Mouse (Mus musculus) lung, postnatal 0 days (tissue): Measurements from ENCODE around the gene Gm29666. TPM values are rescaled to one million over a fixed set of nuclear protein-coding genes. Genes with fewer than 3 reads are reported as not detected.

ENCODE experiments used
- ATAC-seq: fragments of 200-750 bp; cut with Nextera tagmentation; 2 replicates; pipeline ENCODE4 v1.8.0; 2017; ENCODE audit warnings: moderate library complexity
- DNase-seq: peaks from one replicate; pipeline ENCODE4 v3.0.0-alpha.2; 2016; ENCODE audit warnings: low spot score
- H3K27ac ChIP-seq: fragments of 300-500 bp; sonication (generic); 2 replicates; pipeline ENCODE4 v1.5.1; 2014; ENCODE audit warnings: antibody characterized with exemption, mild to moderate bottlenecking, low read length, mixed read lengths
- H3K27me3 ChIP-seq: fragments of 300-500 bp; sonication (generic); replicated peaks from 2 replicates; pipeline ENCODE4 v1.6.1; 2014; ENCODE audit warnings: low read length, mixed read lengths; ENCODE audit not compliant: insufficient read depth
- H3K36me3 ChIP-seq: fragments of 300-500 bp; sonication (generic); 2 replicates; pipeline ENCODE4 v1.6.1; 2014; ENCODE audit warnings: low read length, mixed read lengths; ENCODE audit not compliant: insufficient read depth
- H3K4me1 ChIP-seq: fragments of 300-500 bp; sonication (generic); 2 replicates; pipeline ENCODE4 v1.6.1; 2014; ENCODE audit warnings: antibody characterized with exemption, low read depth, low read length, mixed read lengths; ENCODE audit not compliant: insufficient read depth
- H3K4me2 ChIP-seq: fragments of 300-500 bp; sonication (generic); replicated peaks from 2 replicates; pipeline ENCODE4 v1.6.1; 2014; ENCODE audit warnings: low read depth, mild to moderate bottlenecking, low read length, moderate library complexity, mixed read lengths
- H3K4me3 ChIP-seq: fragments of 300-500 bp; sonication (generic); 2 replicates; pipeline ENCODE4 v1.5.1; 2014; ENCODE audit warnings: low read depth, low read length
- H3K9ac ChIP-seq: fragments of 300-500 bp; sonication (generic); replicated peaks from 2 replicates; pipeline ENCODE4 v1.6.1; 2014; ENCODE audit warnings: low read depth, mild to moderate bottlenecking
- H3K9me3 ChIP-seq: fragments of 300-500 bp; sonication (generic); 2 replicates; pipeline ENCODE4 v1.6.1; 2016; ENCODE audit warnings: low read length, mixed read lengths
- CTCF ChIP-seq: IDR thresholded peaks from 2 replicates; pipeline ENCODE4 v1.5.1; 2016; ENCODE audit warnings: antibody characterized with exemption, mild to moderate bottlenecking
- EP300 ChIP-seq: IDR thresholded peaks from 2 replicates; pipeline ENCODE4 v1.6.1; 2016; ENCODE audit warnings: antibody characterized with exemption, mild to moderate bottlenecking, control low read depth
- WGBS: fragments of 180-500 bp; shearing (Covaris S2); extraction: QIAGEN DNeasy Blood & Tissue Kit; methylation state at CpG from one replicate; pipeline ENCODE4 v1.1.7; 2014; 5-methylcytosine and 5-hydroxymethylcytosine counted together
- polyA plus RNA-seq: library from polyadenylated mRNA; unstranded; fragments of >200 nt; fragmentation: Nextera tagmentation; extraction: Ambion mirVana; gene quantifications from 2 replicates; pipeline ENCODE4 v1.2.1, GENCODE M21; 2015

The Gm29666 gene
- polyA plus RNA-seq, 1 experiment from 2014 or later = 0.12 TPM

- DNase-seq = no peak
- Histone ChIP-seq H3K9ac (no peak overlapping the region), H3K27me3 (no peaks in the 10 kb centered on the region), H3K9me3 (no peaks in the 10 kb centered on the region), H3K36me3 (0 out of 2 replicates have a peak, but pooled peaks cover 6% of the 10 kb centered on the region), H3K4me3 (no peak overlapping the region), H3K27ac (no peak overlapping the region), H3K4me1 (no peaks in the 10 kb centered on the region), H3K4me2 (no peak overlapping the region)
- 57% methylated on average over 6 of the region's 6 CpGs for WGBS
- TF ChIP-seq CTCF (no peak), EP300 (no peak)
- ATAC-seq = no peak
Observed at GRCm38 (mm10) chr15:84959891-84960290, 40.1 kb upstream of the Gm29666 start.

GRCm38 (mm10) chr15:84958331-84958730, 38.5 kb upstream of the Gm29666 start:
- H3K9ac ChIP-seq = no peak overlapping the region
- no peak for DNase-seq
- H3K9me3 ChIP-seq = no peaks in the 10 kb centered on the region
- H3K4me2 ChIP-seq = no peak overlapping the region
- no peak for TF ChIP-seq EP300
- TF ChIP-seq CTCF = no peak
- H3K4me1 ChIP-seq = no peaks in the 10 kb centered on the region
- no peaks in the 10 kb centered on the region for H3K27me3 ChIP-seq
- WGBS = 86% methylated on average over 3 of the region's 3 CpGs
- no peak overlapping the region for H3K4me3 ChIP-seq
- no peak for ATAC-seq
- H3K36me3 ChIP-seq = 0 out of 2 replicates have a peak, but pooled peaks cover 6% of the 10 kb centered on the region
- H3K27ac ChIP-seq = no peak overlapping the region

- H3K4me1 ChIP-seq = no peaks in the 10 kb centered on the region
- H3K4me2 ChIP-seq = no peak overlapping the region
- H3K9ac ChIP-seq = no peak overlapping the region
- ATAC-seq = no peak
- H3K4me3 ChIP-seq = no peak overlapping the region
- DNase-seq = no peak
- 33% methylated on average over 3 of the region's 3 CpGs for WGBS
- H3K27me3 ChIP-seq = no peaks in the 10 kb centered on the region
- H3K9me3 ChIP-seq = no peaks in the 10 kb centered on the region
- TF ChIP-seq EP300 (no peak), CTCF (no peak)
- no peak overlapping the region for H3K27ac ChIP-seq
- H3K36me3 ChIP-seq = peaks cover 6% of the 10 kb centered on the region; the same call in 1 of the 2 replicates
Observed at GRCm38 (mm10) chr15:84957851-84958250, 38.0 kb upstream of the Gm29666 start.

- H3K27me3 ChIP-seq = no peaks in the 10 kb centered on the region
- H3K9me3 ChIP-seq = no peaks in the 10 kb centered on the region
- TF ChIP-seq CTCF (no peak), EP300 (no peak)
- H3K4me2 ChIP-seq = no peak overlapping the region
- no peak for ATAC-seq
- H3K4me3 ChIP-seq = no peak overlapping the region
- no peak overlapping the region for H3K27ac ChIP-seq
- H3K36me3 ChIP-seq = peaks cover 19% of the 10 kb centered on the region; the same call in 1 of the 2 replicates
- H3K4me1 ChIP-seq = no peaks in the 10 kb centered on the region
- WGBS = 87% methylated on average over 11 of the region's 11 CpGs
- no peak for DNase-seq
- no peak overlapping the region for H3K9ac ChIP-seq
Observed at GRCm38 (mm10) chr15:84953259-84953658, 33.4 kb upstream of the Gm29666 start.

- no peak overlapping the region for H3K27ac ChIP-seq
- peaks cover 16% of the 10 kb centered on the region; the same call in 1 of the 2 replicates for H3K36me3 ChIP-seq
- no peak for DNase-seq
- no peak for ATAC-seq
- no peak overlapping the region for H3K9ac ChIP-seq
- no peak overlapping the region for H3K4me2 ChIP-seq
- H3K4me1 ChIP-seq = no peaks in the 10 kb centered on the region
- no peaks in the 10 kb centered on the region for H3K27me3 ChIP-seq
- 82% methylated on average over 4 of the region's 4 CpGs for WGBS
- TF ChIP-seq CTCF = no peak
- no peak for TF ChIP-seq EP300
- no peaks in the 10 kb centered on the region for H3K9me3 ChIP-seq
- no peak overlapping the region for H3K4me3 ChIP-seq
Observed at GRCm38 (mm10) chr15:84950053-84950452, 30.2 kb upstream of the Gm29666 start.

- no peak for DNase-seq
- H3K36me3 ChIP-seq = peaks cover 16% of the 10 kb centered on the region; the same call in 1 of the 2 replicates
- no peaks in the 10 kb centered on the region for H3K9me3 ChIP-seq
- no peak overlapping the region for H3K4me3 ChIP-seq
- no peak overlapping the region for H3K27ac ChIP-seq
- no peak overlapping the region for H3K4me2 ChIP-seq
- H3K4me1 ChIP-seq = no peaks in the 10 kb centered on the region
- ATAC-seq = no peak
- 79% methylated on average over 12 of the region's 14 CpGs for WGBS
- H3K9ac ChIP-seq = no peak overlapping the region
- no peaks in the 10 kb centered on the region for H3K27me3 ChIP-seq
- no peak for TF ChIP-seq EP300
- no peak for TF ChIP-seq CTCF
Observed at GRCm38 (mm10) chr15:84948990-84949389, 29.2 kb upstream of the Gm29666 start.

- no peak overlapping the region for H3K4me2 ChIP-seq
- TF ChIP-seq EP300 = no peak
- no peak for TF ChIP-seq CTCF
- no peaks in the 10 kb centered on the region for H3K27me3 ChIP-seq
- H3K4me3 ChIP-seq = no peak overlapping the region
- H3K27ac ChIP-seq = no peak overlapping the region
- no peak overlapping the region for H3K9ac ChIP-seq
- no peaks in the 10 kb centered on the region for H3K9me3 ChIP-seq
- DNase-seq = no peak
- peaks cover 25% of the 10 kb centered on the region for H3K36me3 ChIP-seq
- H3K4me1 ChIP-seq = no peaks in the 10 kb centered on the region
- 74% methylated on average over 5 of the region's 5 CpGs for WGBS
- ATAC-seq = no peak
Observed at GRCm38 (mm10) chr15:84944319-84944718, 24.5 kb upstream of the Gm29666 start.
